Mouse (Mus musculus): Measurements from ENCODE around the gene Acr.
A peak's percentile ranks its signal among the peaks of the same experiment; 100 is the strongest.

The Acr gene

GRCm38 (mm10) chr15:89547824-89548601, 20.1 kb upstream of the Acr start:
- DNase-seq (ENCODE audit: low spot score), result no peak

- DNase-seq (ENCODE audit: low spot score), result no peak
Observed at GRCm38 (mm10) chr15:89548837-89549236, 19.3 kb upstream of the Acr start.

- DNase-seq (ENCODE audit: low spot score), result no peak
Observed at GRCm38 (mm10) chr15:89550506-89550905, 17.6 kb upstream of the Acr start.

GRCm38 (mm10) chr15:89551733-89552132, 16.4 kb upstream of the Acr start:
- DNase-seq (ENCODE audit: low spot score), result no peak

- no peak for DNase-seq (ENCODE audit: low spot score)
Observed at GRCm38 (mm10) chr15:89555591-89555990, 12.5 kb upstream of the Acr start.

- no peak for DNase-seq (ENCODE audit: low spot score)
Observed at GRCm38 (mm10) chr15:89556401-89557178, 11.5 kb upstream of the Acr start.

GRCm38 (mm10) chr15:89557179-89557995, 10.7 kb upstream of the Acr start:
- DNase-seq (ENCODE audit: low spot score), result no peak

- no peak for DNase-seq (ENCODE audit: low spot score)
Observed at GRCm38 (mm10) chr15:89557996-89558390, 10.1 kb upstream of the Acr start.

GRCm38 (mm10) chr15:89559202-89559731, 8.9 kb upstream of the Acr start:
- DNase-seq (ENCODE audit: low spot score), result no peak

GRCm38 (mm10) chr15:89572147-89572546, 4.0 kb downstream of the Acr start:
- DNase-seq (ENCODE audit: low spot score), result no peak

- DNase-seq (ENCODE audit: low spot score), result no peak
Observed at GRCm38 (mm10) chr15:89582494-89582893, 14.4 kb downstream of the Acr start.

- DNase-seq (ENCODE audit: low spot score), result no peak
Observed at GRCm38 (mm10) chr15:89585101-89585500, 17.0 kb downstream of the Acr start.

- DNase-seq (ENCODE audit: low spot score), result no peak
Observed at GRCm38 (mm10) chr15:89585631-89586030, 17.5 kb downstream of the Acr start.

- DNase-seq (ENCODE audit: low spot score), result no peak
Observed at GRCm38 (mm10) chr15:89589146-89589545, 21.0 kb downstream of the Acr start.

- no peak for DNase-seq (ENCODE audit: low spot score)
Observed at GRCm38 (mm10) chr15:89591317-89591716, 23.2 kb downstream of the Acr start.

GRCm38 (mm10) chr15:89591723-89592455, 23.8 kb downstream of the Acr start, which contains the start of gene Rabl2:
Gene Rabl2, minus strand, starts transcription at chr15:89591923.
- DNase-seq (ENCODE audit: low spot score), result peak; percentile 71

- no peak for DNase-seq (ENCODE audit: low spot score)
Observed at GRCm38 (mm10) chr15:89592548-89592947, 24.4 kb downstream of the Acr start.

- DNase-seq (ENCODE audit: low spot score), result no peak
Observed at GRCm38 (mm10) chr15:89605822-89606570, 37.9 kb downstream of the Acr start.

- DNase-seq (ENCODE audit: low spot score), result no peak
Observed at GRCm38 (mm10) chr15:89607480-89607879, 39.4 kb downstream of the Acr start.

- DNase-seq (ENCODE audit: low spot score), result no peak
Observed at GRCm38 (mm10) chr15:89607888-89608287, 39.8 kb downstream of the Acr start.

Data from c-Kit-positive CD71-positive TER-119-positive erythroid progenitor cells, embryonic 14.5 days (primary cell).